Mouse (Mus musculus) midbrain, embryonic 12.5 days (tissue): ENCODE results near the gene Brms1l. TPM values are rescaled to one million over a fixed set of nuclear protein-coding genes. Genes with fewer than 3 reads are reported as not detected.
A peak's percentile ranks its signal among the peaks of the same experiment; 100 is the strongest.
"Not testable (repeated sequence)": the region's sequence is repeated elsewhere in the genome, so short reads cannot be mapped to it uniquely, and the experiment has no call there.

Experiments
- ATAC-seq: fragments of 200-750 bp; cut with Nextera tagmentation; 2 replicates; pipeline ENCODE4 v1.8.0; 2017; ENCODE audit warnings: low read depth, moderate TSS enrichment, moderate library complexity; ENCODE audit not compliant: low FRiP score
- H3K27ac ChIP-seq: fragments of 300-500 bp; sonication (generic); replicated peaks from 2 replicates; pipeline ENCODE4 v1.5.1; 2016; ENCODE audit warnings: mild to moderate bottlenecking
- H3K27me3 ChIP-seq: fragments of 300-500 bp; sonication (generic); 2 replicates; pipeline ENCODE4 v1.6.1; 2016; ENCODE audit warnings: mild to moderate bottlenecking
- H3K36me3 ChIP-seq: fragments of 300-500 bp; sonication (generic); 2 replicates; pipeline ENCODE4 v1.6.1; 2016
- H3K4me1 ChIP-seq: fragments of 300-500 bp; sonication (generic); 2 replicates; pipeline ENCODE4 v1.6.1; 2016
- H3K4me2 ChIP-seq: fragments of 300-500 bp; sonication (generic); replicated peaks from 2 replicates; pipeline ENCODE4 v1.6.1; 2016; ENCODE audit warnings: mild to moderate bottlenecking, moderate library complexity
- H3K4me3 ChIP-seq: fragments of 300-500 bp; sonication (generic); 2 replicates; pipeline ENCODE4 v1.5.1; 2016; ENCODE audit warnings: mild to moderate bottlenecking
- H3K9ac ChIP-seq: fragments of 300-500 bp; sonication (generic); replicated peaks from 2 replicates; pipeline ENCODE4 v1.6.1; 2016; ENCODE audit warnings: mild to moderate bottlenecking, moderate library complexity
- H3K9me3 ChIP-seq: fragments of 300-500 bp; sonication (generic); 2 replicates; pipeline ENCODE4 v1.6.1; 2016; ENCODE audit warnings: mild to moderate bottlenecking
- WGBS: fragments of 180-500 bp; shearing (Covaris S2); methylation state at CpG from one replicate; pipeline ENCODE4 v1.1.7; 2016; 5-methylcytosine and 5-hydroxymethylcytosine counted together
- polyA plus RNA-seq: library from polyadenylated mRNA; unstranded; fragments of >200 nt; fragmentation: Nextera tagmentation; extraction: Ambion mirVana; gene quantifications from 2 replicates; pipeline ENCODE4 v1.2.1, GENCODE M21; 2016

Gene Brms1l
- 42.9 and 47.2 TPM in 2 replicates for polyA plus RNA-seq

GRCm38 (mm10) chr12:55836199-55836951 lies at the start of gene Brms1l:
Gene Brms1l, plus strand, starts transcription at chr12:55836324.
- Histone ChIP-seq H3K4me1 (peaks cover 8% of the 10 kb centered on the region), H3K4me2 (peak within 1 kb of the TSS; percentile 81), H3K27ac (peak within 1 kb of the TSS; percentile 92), H3K9me3 (no peaks in the 10 kb centered on the region), H3K36me3 (peaks cover under 1% of the 10 kb centered on the region; the same call in 1 of the 2 replicates), H3K27me3 (no peaks in the 10 kb centered on the region), H3K4me3 (peak within 1 kb of the TSS; percentile 76), H3K9ac (peak within 1 kb of the TSS; percentile 77)
- peak; percentile 100 for ATAC-seq
- under 1% methylated on average over 73 of the region's 77 CpGs for WGBS

- not testable (repeated sequence) for H3K4me1 ChIP-seq, H3K27ac ChIP-seq, H3K27me3 ChIP-seq, H3K36me3 ChIP-seq, ATAC-seq, H3K4me2 ChIP-seq, H3K9ac ChIP-seq, H3K4me3 ChIP-seq, H3K9me3 ChIP-seq
- 83% methylated on average over 4 of the region's 4 CpGs for whole genome bisulfite sequencing
These were observed 41.6 kb upstream of the Brms1l start for GRCm38 (mm10) chr12:55794485-55794884.

GRCm38 (mm10) chr12:55797103-55797502 lies 39.0 kb upstream of the Brms1l start:
- H3K9me3 ChIP-seq: no peaks in the 10 kb centered on the region
- no peaks in the 10 kb centered on the region for H3K27me3 ChIP-seq
- no peak overlapping the region for H3K9ac ChIP-seq
- no peak overlapping the region for H3K4me2 ChIP-seq
- H3K36me3 ChIP-seq: no peaks in the 10 kb centered on the region
- H3K4me1 ChIP-seq: no peaks in the 10 kb centered on the region
- 89% methylated on average over 3 of the region's 3 CpGs for WGBS
- H3K27ac ChIP-seq: no peak overlapping the region
- ATAC-seq: no peak
- no peak overlapping the region for H3K4me3 ChIP-seq

GRCm38 (mm10) chr12:55798745-55799144 lies 37.4 kb upstream of the Brms1l start:
- ATAC-seq: no peak
- 94% methylated on average over 4 of the region's 4 CpGs for WGBS
- H3K27me3 ChIP-seq: no peaks in the 10 kb centered on the region
- H3K4me3 ChIP-seq: no peak overlapping the region
- H3K4me2 ChIP-seq: no peak overlapping the region
- H3K36me3 ChIP-seq: no peaks in the 10 kb centered on the region
- H3K4me1 ChIP-seq: no peaks in the 10 kb centered on the region
- no peak overlapping the region for H3K27ac ChIP-seq
- H3K9me3 ChIP-seq: no peaks in the 10 kb centered on the region
- no peak overlapping the region for H3K9ac ChIP-seq

- H3K9ac ChIP-seq: no peak overlapping the region
- H3K4me3 ChIP-seq: no peak overlapping the region
- no peak overlapping the region for H3K27ac ChIP-seq
- no peak overlapping the region for H3K4me2 ChIP-seq
- H3K36me3 ChIP-seq: no peaks in the 10 kb centered on the region
- WGBS: 91% methylated on average over 5 of the region's 5 CpGs
- H3K27me3 ChIP-seq: no peaks in the 10 kb centered on the region
- no peaks in the 10 kb centered on the region for H3K9me3 ChIP-seq
- no peaks in the 10 kb centered on the region for H3K4me1 ChIP-seq
- no peak for ATAC-seq
These were observed 36.0 kb upstream of the Brms1l start for GRCm38 (mm10) chr12:55800144-55800543.

- WGBS: 93% methylated on average over 4 of the region's 4 CpGs
- Histone ChIP-seq H3K4me2 (no peak overlapping the region), H3K4me3 (no peak overlapping the region), H3K9me3 (no peaks in the 10 kb centered on the region), H3K27ac (no peak overlapping the region), H3K4me1 (no peaks in the 10 kb centered on the region), H3K36me3 (no peaks in the 10 kb centered on the region), H3K9ac (no peak overlapping the region), H3K27me3 (no peaks in the 10 kb centered on the region)
- no peak for ATAC-seq
These were observed 35.0 kb upstream of the Brms1l start for GRCm38 (mm10) chr12:55801131-55801530.

GRCm38 (mm10) chr12:55805035-55805434 lies 31.1 kb upstream of the Brms1l start:
- Histone ChIP-seq H3K27ac (no peak overlapping the region), H3K4me2 (no peak overlapping the region), H3K27me3 (no peaks in the 10 kb centered on the region), H3K9ac (no peak overlapping the region), H3K36me3 (no peaks in the 10 kb centered on the region), H3K4me1 (no peaks in the 10 kb centered on the region), H3K9me3 (no peaks in the 10 kb centered on the region), H3K4me3 (no peak overlapping the region)
- ATAC-seq: no peak
- 70% methylated on average over 3 of the region's 3 CpGs for WGBS

GRCm38 (mm10) chr12:55816488-55816887 lies 19.6 kb upstream of the Brms1l start:
- H3K27me3 ChIP-seq: no peaks in the 10 kb centered on the region
- H3K27ac ChIP-seq: no peak overlapping the region
- no peak overlapping the region for H3K4me3 ChIP-seq
- no peak overlapping the region for H3K4me2 ChIP-seq
- H3K4me1 ChIP-seq: peaks cover 12% of the 10 kb centered on the region
- ATAC-seq: no peak
- H3K9me3 ChIP-seq: no peaks in the 10 kb centered on the region
- no peak overlapping the region for H3K9ac ChIP-seq
- no peaks in the 10 kb centered on the region; the same call in 1 of the 2 replicates for H3K36me3 ChIP-seq
- WGBS: 94% methylated on average over 5 of the region's 5 CpGs

GRCm38 (mm10) chr12:55820119-55820660 lies 15.9 kb upstream of the Brms1l start:
- H3K36me3 ChIP-seq: no peaks in the 10 kb centered on the region
- H3K9me3 ChIP-seq: no peaks in the 10 kb centered on the region
- peak overlapping the region; percentile 90 for H3K4me3 ChIP-seq
- WGBS: 2% methylated on average over 31 of the region's 35 CpGs
- H3K27me3 ChIP-seq: no peaks in the 10 kb centered on the region
- H3K4me1 ChIP-seq: peaks cover 12% of the 10 kb centered on the region
- peak overlapping the region; percentile 84 for H3K9ac ChIP-seq
- peak overlapping the region; percentile 97 for H3K27ac ChIP-seq
- no peak; the same call in 1 of the 2 replicates for ATAC-seq
- H3K4me2 ChIP-seq: peak overlapping the region; percentile 65

GRCm38 (mm10) chr12:55820661-55821314 lies 15.3 kb upstream of the Brms1l start, which contains the start of gene Ralgapa1:
Gene Ralgapa1, minus strand, starts transcription at chr12:55821167.
- H3K36me3 ChIP-seq: no peaks in the 10 kb centered on the region
- peak within 1 kb of the TSS; percentile 84 for H3K9ac ChIP-seq
- peaks cover 12% of the 10 kb centered on the region for H3K4me1 ChIP-seq
- peak within 1 kb of the TSS; percentile 65 for H3K4me2 ChIP-seq
- H3K4me3 ChIP-seq: peak within 1 kb of the TSS; percentile 90
- peak within 1 kb of the TSS; percentile 97 for H3K27ac ChIP-seq
- H3K9me3 ChIP-seq: no peaks in the 10 kb centered on the region
- peak; percentile 96 for ATAC-seq
- H3K27me3 ChIP-seq: no peaks in the 10 kb centered on the region
- WGBS: under 1% methylated on average over 44 of the region's 78 CpGs

GRCm38 (mm10) chr12:55824027-55824426 lies 12.1 kb upstream of the Brms1l start:
- Histone ChIP-seq H3K4me3 (no peak overlapping the region), H3K9ac (no peak overlapping the region), H3K9me3 (no peaks in the 10 kb centered on the region), H3K4me2 (no peak overlapping the region), H3K27me3 (no peaks in the 10 kb centered on the region), H3K4me1 (peaks cover 10% of the 10 kb centered on the region), H3K27ac (no peak overlapping the region), H3K36me3 (no peaks in the 10 kb centered on the region)
- ATAC-seq: no peak
- 86% methylated on average over 6 of the region's 6 CpGs for WGBS

GRCm38 (mm10) chr12:55825537-55825936 lies 10.6 kb upstream of the Brms1l start:
- no peak overlapping the region for H3K27ac ChIP-seq
- 84% methylated on average over 2 of the region's 2 CpGs for WGBS
- no peak for ATAC-seq
- H3K4me3 ChIP-seq: no peak overlapping the region
- no peaks in the 10 kb centered on the region for H3K9me3 ChIP-seq
- no peaks in the 10 kb centered on the region for H3K27me3 ChIP-seq
- no peak overlapping the region for H3K4me2 ChIP-seq
- H3K36me3 ChIP-seq: no peaks in the 10 kb centered on the region
- no peak overlapping the region for H3K9ac ChIP-seq
- H3K4me1 ChIP-seq: no peaks in the 10 kb centered on the region
